Mouse (Mus musculus): ENCODE data around the gene Olig2. TPM values are rescaled to one million over a fixed set of nuclear protein-coding genes. Genes with fewer than 3 reads are reported as not detected.

Olig2 gene
- polyA plus RNA-seq, 1 experiment from 2014 or later: 3.4 TPM

DNA sequence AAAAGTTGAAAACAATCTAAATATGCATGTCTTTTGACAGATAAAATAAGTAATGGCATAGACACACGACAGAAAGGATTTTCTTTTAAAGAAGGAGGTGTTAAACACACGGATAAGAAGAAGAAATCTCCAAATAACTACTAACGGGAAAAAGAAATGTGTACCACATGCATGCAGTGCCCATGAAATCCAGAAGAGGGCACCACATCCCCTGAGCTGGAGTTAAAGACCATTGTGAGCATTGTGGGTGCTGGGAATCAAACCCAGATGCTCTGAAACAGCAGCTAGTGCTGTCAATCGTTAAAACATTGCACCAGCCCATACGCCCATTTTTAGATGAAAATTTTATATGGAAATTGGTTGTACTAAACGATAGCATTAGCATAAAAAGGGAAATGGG is 7.3 kb upstream of the Olig2 start:
- WGBS: 72% methylated on average over 6 of the region's 6 CpGs
- Histone ChIP-seq H3K36me3 (replicated peaks) (no peaks in the 10 kb centered on the region), H3K27me3 (replicated peaks; ENCODE audit: low read depth, poor library complexity, severe bottlenecking) (peaks cover 100% of the 10 kb centered on the region), H3K4me3 (no peak overlapping the region), H3K27ac (replicated peaks) (no peak overlapping the region), H3K4me1 (peaks cover 22% of the 10 kb centered on the region), H3K9me3 (peaks cover 4% of the 10 kb centered on the region)
- DNase-seq (ENCODE audit: low spot score): no peak

DNA sequence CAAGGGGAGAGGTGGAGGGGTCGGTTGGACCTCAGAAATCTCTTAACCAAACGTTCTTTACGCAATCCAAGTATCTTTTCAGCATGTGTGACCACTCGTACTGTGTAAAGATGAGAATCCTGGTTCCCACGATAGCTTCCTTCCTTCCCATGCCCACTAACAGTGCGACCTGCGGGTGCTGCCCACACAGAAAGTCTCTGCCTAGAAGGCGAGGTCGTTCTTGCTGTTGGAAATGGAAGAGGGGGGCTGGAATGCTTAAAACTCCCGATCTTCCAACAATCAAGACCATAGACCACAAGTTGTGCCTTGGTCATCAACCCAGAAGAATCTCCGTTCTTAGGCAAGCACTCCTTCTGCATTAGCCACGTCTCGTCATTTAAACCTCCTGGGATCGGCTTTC is 6.0 kb upstream of the Olig2 start:
- 10% methylated on average over 14 of the region's 14 CpGs for WGBS
- Histone ChIP-seq H3K9me3 (peaks cover 4% of the 10 kb centered on the region), H3K27me3 (replicated peaks; ENCODE audit: low read depth, poor library complexity, severe bottlenecking) (peaks cover 100% of the 10 kb centered on the region), H3K27ac (replicated peaks) (no peak overlapping the region), H3K4me1 (peaks cover 31% of the 10 kb centered on the region), H3K36me3 (replicated peaks) (no peaks in the 10 kb centered on the region), H3K4me3 (no peak overlapping the region)
- DNase-seq (ENCODE audit: low spot score): no peak

DNA sequence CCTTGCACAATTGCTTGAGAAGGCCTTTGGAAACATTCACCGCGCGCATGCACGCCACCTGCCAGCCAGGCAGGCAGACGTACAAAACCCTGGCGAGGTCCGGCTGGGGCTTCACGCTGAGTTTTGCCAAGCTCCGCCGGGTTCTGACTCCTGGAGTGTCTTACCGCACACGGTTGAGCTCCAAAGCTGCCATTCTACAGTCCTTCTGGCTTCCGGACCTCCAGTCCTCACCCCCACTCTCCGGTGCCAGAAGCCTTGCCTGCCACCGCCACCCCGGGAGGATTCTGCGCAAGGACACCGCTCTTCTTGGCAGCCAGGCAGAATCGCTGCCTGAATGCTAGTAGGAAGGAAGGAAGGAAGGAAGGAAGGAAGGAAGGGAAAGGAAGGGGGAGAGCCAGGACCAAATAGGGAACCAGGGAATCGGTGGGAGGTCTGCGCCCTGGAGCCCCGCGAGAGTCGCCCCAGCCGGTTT is 3.0 kb upstream of the Olig2 start:
- no peaks in the 10 kb centered on the region for H3K36me3 ChIP-seq (replicated peaks)
- DNase-seq (ENCODE audit: low spot score): no peak
- peaks cover 52% of the 10 kb centered on the region for H3K4me1 ChIP-seq
- H3K27ac ChIP-seq (replicated peaks): peak overlapping the region; percentile 58
- H3K27me3 ChIP-seq (replicated peaks; ENCODE audit: low read depth, poor library complexity, severe bottlenecking): peaks cover 100% of the 10 kb centered on the region
- H3K4me3 ChIP-seq: peak overlapping the region; percentile 44
- peaks cover 4% of the 10 kb centered on the region for H3K9me3 ChIP-seq
- WGBS: under 1% methylated on average over 25 of the region's 25 CpGs

DNA sequence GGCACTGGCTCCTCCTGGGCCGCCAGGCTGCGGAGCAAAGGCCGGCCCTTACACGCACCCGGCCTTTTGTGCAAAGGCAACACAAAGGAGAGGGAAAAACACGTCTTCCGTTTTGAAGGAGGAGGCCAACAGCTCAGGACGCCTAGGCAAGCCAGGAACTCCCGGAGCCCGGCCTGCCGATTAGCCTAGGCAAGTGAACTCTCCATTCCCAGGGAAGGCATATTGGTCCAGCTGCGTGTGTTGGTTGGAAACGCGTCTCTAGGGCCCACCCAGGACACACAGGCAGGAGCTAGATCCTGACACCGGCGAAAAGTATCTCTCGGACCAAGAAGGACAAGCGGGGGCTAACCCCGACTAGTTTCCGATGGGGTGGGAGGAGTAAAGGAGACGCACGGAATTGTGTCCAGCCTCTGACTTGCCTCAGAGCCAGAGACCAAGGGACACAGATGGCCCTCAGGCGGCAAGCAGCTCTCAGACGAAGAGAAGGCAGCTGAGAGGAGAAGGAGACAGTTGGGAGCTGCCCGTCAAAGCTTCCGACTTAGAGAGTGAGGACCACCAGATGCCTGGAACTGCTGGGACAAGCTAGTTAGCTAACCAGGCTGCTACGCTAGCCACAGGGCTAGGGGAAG is 2.5 kb upstream of the Olig2 start:
- Histone ChIP-seq H3K4me1 (peaks cover 53% of the 10 kb centered on the region), H3K9me3 (peaks cover 4% of the 10 kb centered on the region), H3K36me3 (replicated peaks) (no peaks in the 10 kb centered on the region), H3K27ac (replicated peaks) (peak overlapping the region; percentile 58), H3K4me3 (peak overlapping the region; percentile 44), H3K27me3 (replicated peaks; ENCODE audit: low read depth, poor library complexity, severe bottlenecking) (peaks cover 100% of the 10 kb centered on the region)
- peak; percentile 64 for DNase-seq (ENCODE audit: low spot score)
- under 1% methylated on average over 27 of the region's 27 CpGs for WGBS

DNA sequence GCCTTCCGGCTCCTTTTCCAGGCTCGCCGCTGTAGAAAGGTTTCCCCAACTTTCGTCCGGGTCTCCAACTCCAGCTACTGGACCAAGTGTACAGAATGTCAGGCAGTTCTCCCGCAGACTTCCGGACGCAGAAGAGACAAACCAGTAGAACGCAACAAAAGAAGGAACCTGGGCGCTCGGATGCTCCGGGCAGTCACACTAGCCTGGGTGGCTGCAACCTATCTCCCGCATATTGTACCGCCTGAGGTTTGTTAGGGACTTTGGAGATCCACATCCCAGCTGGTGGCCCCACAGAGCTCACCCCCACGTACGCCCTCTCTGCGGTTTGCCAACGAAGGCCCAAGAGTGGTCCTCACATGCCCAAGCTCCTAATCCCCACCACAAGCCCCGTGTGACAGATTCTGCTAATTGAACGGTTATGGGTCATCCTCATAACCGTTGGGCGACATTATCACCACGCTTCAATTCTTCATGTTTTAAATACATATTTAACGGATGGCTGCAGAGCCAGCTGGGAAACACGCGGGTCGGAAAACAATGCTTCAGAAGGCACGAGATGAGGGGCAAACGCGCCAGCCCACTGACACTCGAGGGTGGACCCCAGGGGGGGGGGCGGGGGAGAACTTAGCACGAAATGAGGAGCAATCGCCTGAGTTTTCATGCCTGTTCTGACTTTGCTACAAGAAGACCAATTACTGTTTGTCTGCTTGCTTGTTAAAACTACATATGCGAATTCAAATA is 1.8 kb upstream of the Olig2 start:
- H3K4me3 ChIP-seq: peak overlapping the region; percentile 44
- peaks cover 100% of the 10 kb centered on the region for H3K27me3 ChIP-seq (replicated peaks; ENCODE audit: low read depth, poor library complexity, severe bottlenecking)
- peak overlapping the region; percentile 58; the same call in 1 of the 2 replicates for H3K27ac ChIP-seq (replicated peaks)
- 1% methylated on average over 35 of the region's 35 CpGs for WGBS
- DNase-seq (ENCODE audit: low spot score): peak; percentile 61
- H3K9me3 ChIP-seq: no peaks in the 10 kb centered on the region
- H3K36me3 ChIP-seq (replicated peaks): no peaks in the 10 kb centered on the region
- peaks cover 53% of the 10 kb centered on the region for H3K4me1 ChIP-seq

- peaks cover 53% of the 10 kb centered on the region for H3K4me1 ChIP-seq
- no peaks in the 10 kb centered on the region for H3K9me3 ChIP-seq
- no peaks in the 10 kb centered on the region for H3K36me3 ChIP-seq (replicated peaks)
- peak overlapping the region; percentile 44; the same call in 1 of the 2 replicates for H3K4me3 ChIP-seq
- peaks cover 100% of the 10 kb centered on the region for H3K27me3 ChIP-seq (replicated peaks; ENCODE audit: low read depth, poor library complexity, severe bottlenecking)
- 5% methylated on average over 10 of the region's 10 CpGs for WGBS
- H3K27ac ChIP-seq (replicated peaks): no peak overlapping the region
- no peak for DNase-seq (ENCODE audit: low spot score)
Observed at GRCm38 (mm10) chr16:91224068-91224402, 1.2 kb upstream of the Olig2 start.

- Histone ChIP-seq H3K27ac (replicated peaks) (no peak overlapping the region), H3K4me3 (peak overlapping the region; percentile 50), H3K9me3 (no peaks in the 10 kb centered on the region), H3K36me3 (replicated peaks) (no peaks in the 10 kb centered on the region), H3K4me1 (peaks cover 53% of the 10 kb centered on the region), H3K27me3 (replicated peaks; ENCODE audit: low read depth, poor library complexity, severe bottlenecking) (peaks cover 100% of the 10 kb centered on the region)
- WGBS: under 1% methylated on average over 26 of the region's 26 CpGs
- peak; percentile 67 for DNase-seq (ENCODE audit: low spot score)
Observed at GRCm38 (mm10) chr16:91224481-91225232, 600 bp upstream of the Olig2 start.

- under 1% methylated on average over 60 of the region's 60 CpGs for WGBS
- peak; percentile 46 for DNase-seq (ENCODE audit: low spot score)
- H3K4me3 ChIP-seq: peak overlapping the region; percentile 50
- no peaks in the 10 kb centered on the region for H3K36me3 ChIP-seq (replicated peaks)
- peaks cover 100% of the 10 kb centered on the region for H3K27me3 ChIP-seq (replicated peaks; ENCODE audit: low read depth, poor library complexity, severe bottlenecking)
- peak overlapping the region; percentile 62 for H3K27ac ChIP-seq (replicated peaks)
- H3K9me3 ChIP-seq: no peaks in the 10 kb centered on the region
- H3K4me1 ChIP-seq: peaks cover 46% of the 10 kb centered on the region
Observed at GRCm38 (mm10) chr16:91226038-91226882, 1.0 kb downstream of the Olig2 start.

GRCm38 (mm10) chr16:91226883-91227759 is 1.9 kb downstream of the Olig2 start:
- Histone ChIP-seq H3K9me3 (no peaks in the 10 kb centered on the region), H3K27ac (replicated peaks) (peak overlapping the region; percentile 62), H3K4me1 (peaks cover 49% of the 10 kb centered on the region), H3K27me3 (replicated peaks; ENCODE audit: low read depth, poor library complexity, severe bottlenecking) (peaks cover 100% of the 10 kb centered on the region), H3K36me3 (replicated peaks) (no peaks in the 10 kb centered on the region), H3K4me3 (peak overlapping the region; percentile 50)
- WGBS: under 1% methylated on average over 83 of the region's 85 CpGs
- DNase-seq (ENCODE audit: low spot score): peak; percentile 61

- Histone ChIP-seq H3K4me3 (peak overlapping the region; percentile 50), H3K36me3 (replicated peaks) (no peaks in the 10 kb centered on the region), H3K27me3 (replicated peaks; ENCODE audit: low read depth, poor library complexity, severe bottlenecking) (peaks cover 100% of the 10 kb centered on the region), H3K4me1 (peaks cover 45% of the 10 kb centered on the region), H3K27ac (replicated peaks) (no peak overlapping the region), H3K9me3 (no peaks in the 10 kb centered on the region)
- peak; percentile 57 for DNase-seq (ENCODE audit: low spot score)
- WGBS: 0% methylated on average over 6 of the region's 6 CpGs
Observed at GRCm38 (mm10) chr16:91227760-91228043, 2.4 kb downstream of the Olig2 start.

- under 1% methylated on average over 30 of the region's 30 CpGs for WGBS
- no peaks in the 10 kb centered on the region for H3K36me3 ChIP-seq (replicated peaks)
- H3K4me3 ChIP-seq: peak overlapping the region; percentile 50
- H3K27ac ChIP-seq (replicated peaks): no peak overlapping the region
- no peaks in the 10 kb centered on the region for H3K9me3 ChIP-seq
- peak; percentile 33 for DNase-seq (ENCODE audit: low spot score)
- peaks cover 38% of the 10 kb centered on the region for H3K4me1 ChIP-seq
- H3K27me3 ChIP-seq (replicated peaks; ENCODE audit: low read depth, poor library complexity, severe bottlenecking): peaks cover 100% of the 10 kb centered on the region
Observed at GRCm38 (mm10) chr16:91228238-91229071, 3.2 kb downstream of the Olig2 start.
